Mouse (Mus musculus) liver (tissue): ENCODE data around the gene Nfs1.
"Not testable (repeated sequence)": the region's sequence is repeated elsewhere in the genome, so short reads cannot be mapped to it uniquely, and the experiment has no call there.

Experiments used
- DNase-seq: peaks from one replicate; pipeline ENCODE4 v3.0.0-alpha.2; 2020; ENCODE audit warnings: mixed read lengths

The Nfs1 gene

DNA sequence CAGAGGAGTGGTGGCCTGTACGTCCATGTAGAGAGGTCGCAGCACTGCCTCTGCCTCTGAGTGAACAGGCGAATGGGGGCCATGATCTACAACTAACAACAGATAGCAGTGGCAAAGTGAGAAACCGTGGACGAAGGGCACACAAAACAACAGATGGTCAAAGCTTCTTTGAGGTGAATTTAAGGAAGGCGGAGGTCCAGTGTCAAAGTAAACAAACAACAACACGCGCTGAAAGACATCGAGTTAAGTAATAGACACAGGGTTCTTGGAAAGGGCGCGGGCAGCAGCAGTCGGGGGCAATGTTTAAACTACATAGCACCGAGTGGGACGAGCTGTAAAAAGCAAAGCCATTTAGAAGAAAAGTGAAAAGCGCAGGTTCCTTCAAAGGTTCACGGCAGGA lies 619 bp downstream of the Nfs1 start:
- peak; percentile 17 for DNase-seq

DNA sequence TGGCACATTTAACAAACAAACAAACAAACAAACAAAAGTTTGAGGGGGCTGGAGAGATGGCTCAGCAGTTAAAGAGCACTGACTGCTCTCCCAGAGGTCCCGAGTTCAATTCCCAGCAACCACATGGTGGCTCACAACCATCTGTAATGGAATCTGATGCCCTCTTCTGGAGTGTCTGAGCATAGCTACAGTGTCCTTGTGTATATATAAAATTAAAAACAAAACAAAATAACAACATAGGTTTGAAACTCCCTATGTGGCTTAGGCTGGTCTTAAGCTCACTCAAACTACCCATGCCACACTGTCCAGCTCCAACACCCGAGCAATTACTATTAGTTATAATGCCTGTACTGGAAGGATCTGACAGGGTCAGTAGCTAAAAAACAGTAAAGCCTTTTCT lies 1.2 kb downstream of the Nfs1 start:
- no peak for DNase-seq

DNA sequence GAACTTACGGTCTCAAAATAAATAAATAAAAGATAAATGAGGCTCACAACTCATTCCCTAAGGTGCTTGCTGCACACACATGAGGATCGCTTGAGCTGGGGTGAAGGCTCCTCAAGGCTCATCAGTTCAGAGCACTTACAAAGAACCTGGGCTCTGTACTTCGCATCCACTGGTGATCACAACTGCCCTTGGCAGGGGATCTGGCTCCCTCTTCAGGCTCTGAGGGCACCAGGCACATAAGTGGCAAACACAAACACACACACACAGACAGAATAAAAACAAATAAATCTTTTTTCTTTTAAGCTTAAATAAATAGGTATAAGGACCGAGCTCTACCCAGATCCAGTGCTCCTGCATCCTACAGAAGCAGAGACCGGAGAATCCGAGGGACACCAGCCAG lies 8.3 kb downstream of the Nfs1 start:
- no peak for DNase-seq

- DNase-seq, result no peak
Measured at GRCm38 (mm10) chr2:156134161-156134560, 9.8 kb downstream of the Nfs1 start.

- no peak for DNase-seq
Measured at GRCm38 (mm10) chr2:156126992-156127391, 17.0 kb downstream of the Nfs1 start, which contains the start of gene Gm28036. TSS of gene Gm28036 (minus strand) at chr2:156127092.

DNA sequence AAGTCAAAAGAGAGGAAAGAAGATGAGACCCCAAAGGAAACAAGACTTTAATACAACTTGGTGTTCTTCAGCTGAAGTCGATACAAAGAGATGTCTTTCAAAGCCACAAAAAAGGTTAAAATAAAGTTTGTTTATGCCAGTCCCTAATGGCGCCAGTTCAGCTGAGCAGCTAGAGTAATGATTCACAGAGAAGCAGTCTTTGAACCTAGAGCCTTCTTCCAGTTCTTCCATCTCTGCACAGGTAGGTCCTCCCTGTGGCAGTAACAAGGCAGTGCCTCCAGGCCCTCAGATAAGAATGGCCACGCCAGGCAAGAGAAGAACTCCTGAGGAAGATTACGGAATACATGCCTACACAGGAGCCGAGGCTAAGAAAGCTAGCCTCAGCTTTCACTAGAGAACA lies 20.3 kb downstream of the Nfs1 start:
- DNase-seq, result no peak

- no peak for DNase-seq
Measured at GRCm38 (mm10) chr2:156119566-156119965, 24.4 kb downstream of the Nfs1 start.

DNA sequence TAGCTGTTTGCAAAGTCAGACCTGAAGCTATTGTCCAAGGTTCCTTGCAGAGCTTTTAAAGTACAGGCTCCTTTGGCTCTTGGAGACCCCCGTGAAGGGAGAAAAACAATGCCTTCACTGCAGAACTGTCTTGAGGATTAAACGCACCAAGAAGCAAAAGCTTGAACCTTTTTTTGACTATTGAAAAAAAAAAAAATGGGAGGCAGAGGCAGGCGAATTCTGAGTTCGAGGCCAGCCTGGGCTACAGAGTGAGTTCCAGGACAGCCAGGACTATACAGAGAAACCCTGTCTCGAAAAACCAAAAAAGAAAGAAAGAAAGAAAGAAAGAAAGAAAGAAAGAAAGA lies 31.9 kb downstream of the Nfs1 start:
- not testable (repeated sequence) for DNase-seq

DNA sequence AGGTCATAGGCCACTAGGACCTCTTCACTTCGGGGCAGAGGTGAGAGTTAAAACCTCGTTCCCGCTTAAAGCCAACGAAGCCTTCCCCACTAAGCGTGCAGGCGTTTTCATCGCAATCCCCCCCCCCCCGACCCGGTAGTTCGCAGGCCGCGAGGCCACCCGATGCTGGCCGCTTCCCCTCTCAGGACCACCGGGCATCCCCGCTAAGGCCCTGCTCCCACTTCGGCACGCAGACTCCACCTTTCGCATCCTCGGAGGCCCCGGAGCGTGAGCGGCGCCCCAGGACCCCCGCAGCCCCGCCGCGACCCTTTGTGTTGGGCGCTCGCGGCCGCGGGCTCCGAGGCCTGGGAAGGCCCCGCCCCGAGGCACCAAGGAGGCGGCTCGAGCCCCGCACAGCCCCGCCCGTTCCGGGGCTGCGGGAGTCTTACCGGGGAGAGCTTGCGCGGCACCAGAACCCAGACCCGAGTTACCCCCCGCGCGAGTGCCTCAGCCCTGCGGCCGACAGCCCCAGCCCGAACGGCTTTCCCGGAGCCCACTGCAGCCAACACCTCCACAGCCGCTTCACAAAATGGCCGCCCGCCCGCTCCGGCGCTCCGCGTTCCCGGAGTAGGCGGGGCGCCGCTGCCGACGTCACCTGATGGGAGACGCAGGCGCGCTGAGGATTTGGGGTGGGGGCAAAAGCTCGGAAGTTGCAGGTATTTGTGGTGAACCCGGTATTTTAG lies 32.5 kb downstream of the Nfs1 start, which contains the start of the genes Cpne1 and Rbm12:
TSS of gene Cpne1 (minus strand) at position 608 of the 722 bp plus-strand sequence.
TSS of gene Rbm12 (minus strand) at position 621 of the 722 bp plus-strand sequence.
- peak; percentile 91 for DNase-seq

GRCm38 (mm10) chr2:156110627-156111357 lies 33.2 kb downstream of the Nfs1 start:
- peak; percentile 48 for DNase-seq

- no peak for DNase-seq
Measured at GRCm38 (mm10) chr2:156091926-156092325, 52.1 kb downstream of the Nfs1 start.

DNA sequence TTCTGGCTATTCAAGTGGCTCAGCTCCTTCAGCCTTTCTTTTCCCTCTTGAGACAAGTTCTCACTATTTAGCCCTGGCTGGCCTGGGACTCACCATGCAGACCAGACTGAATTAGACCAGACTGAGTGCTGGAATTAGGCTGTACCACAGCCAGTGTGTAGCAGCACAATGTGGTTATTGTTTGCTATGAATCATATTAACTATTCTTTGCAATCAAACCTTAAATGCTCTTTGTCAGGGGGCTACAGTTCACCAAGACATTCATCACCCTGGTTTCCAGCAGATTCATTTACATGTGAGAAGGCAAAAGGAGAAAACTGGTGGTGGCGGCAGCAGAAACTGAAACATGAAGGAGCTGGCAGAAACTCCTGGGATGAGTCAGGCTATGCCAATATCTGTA lies 54.2 kb downstream of the Nfs1 start:
- DNase-seq, result no peak

DNA sequence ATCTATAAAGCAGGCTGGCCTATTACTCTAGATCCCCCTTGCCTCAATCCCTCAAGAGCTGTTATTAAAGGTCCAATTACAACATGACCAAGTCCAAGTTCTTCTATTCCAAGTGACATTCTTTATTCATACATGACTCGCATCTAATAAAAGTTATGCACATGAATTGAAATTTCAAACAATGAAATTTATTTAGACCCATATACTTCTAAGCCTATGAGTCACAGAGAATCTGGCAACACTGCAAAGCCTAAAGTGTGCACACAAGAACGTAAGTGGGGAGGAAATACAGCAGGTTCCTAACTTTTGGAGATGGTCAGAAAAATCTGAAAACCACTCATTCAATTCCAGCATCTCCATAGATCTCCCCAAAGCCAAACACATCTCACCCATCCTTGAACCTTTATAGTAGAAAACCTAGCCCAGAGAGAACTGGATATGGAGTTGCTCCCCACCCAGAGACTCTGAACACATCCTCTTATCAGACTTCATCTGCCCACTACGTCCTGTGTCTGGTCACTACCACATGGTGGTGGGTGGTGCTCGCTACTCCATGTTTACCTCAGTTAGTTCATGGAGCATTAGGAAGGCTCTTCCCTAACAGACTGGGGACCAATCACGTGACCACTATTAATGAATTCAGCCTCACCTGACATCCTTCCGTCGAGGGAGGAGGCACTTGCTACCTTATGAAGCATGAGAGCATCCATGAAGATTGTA lies 56.4 kb downstream of the Nfs1 start:
- DNase-seq, result no peak

DNA sequence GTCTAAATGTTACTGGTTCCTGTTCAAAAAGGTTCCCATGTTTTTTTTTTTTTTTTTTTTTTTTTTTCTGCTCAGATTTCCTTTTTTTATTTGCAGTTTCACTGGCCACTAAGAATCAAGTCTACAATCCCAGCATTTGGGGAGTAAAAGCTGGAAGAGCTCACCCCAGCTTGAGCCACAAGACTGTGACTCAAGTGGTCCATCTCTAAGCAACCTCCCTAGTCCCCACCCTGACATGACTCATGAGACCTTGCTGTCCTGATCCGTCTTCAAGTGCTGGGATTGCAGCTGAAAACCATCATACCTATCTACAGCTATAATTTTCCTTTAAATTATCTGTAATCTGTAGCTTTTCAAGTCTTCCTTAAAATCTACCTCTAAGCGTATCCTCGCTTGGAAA lies 59.4 kb downstream of the Nfs1 start:
- no peak for DNase-seq

DNA sequence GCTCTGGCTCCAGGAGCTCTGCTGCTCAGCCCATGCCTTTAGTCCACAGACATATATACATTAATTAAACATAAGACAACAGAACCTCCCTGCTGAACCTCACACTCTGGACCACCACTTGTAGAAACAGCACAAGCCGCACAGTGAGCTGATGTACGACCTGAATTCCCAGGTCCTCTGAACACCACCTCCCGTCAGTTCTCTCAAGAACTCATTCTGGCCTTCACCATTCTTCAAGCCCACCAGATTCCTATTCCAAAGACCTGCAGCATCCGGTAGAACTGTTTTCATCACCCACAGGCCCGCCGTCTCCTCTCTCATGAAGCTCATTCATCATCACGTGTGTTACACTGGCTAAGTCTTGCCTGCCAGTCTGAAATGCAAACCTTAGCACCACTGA lies 63.6 kb downstream of the Nfs1 start:
- DNase-seq, result no peak

GRCm38 (mm10) chr2:156079674-156080073 lies 64.3 kb downstream of the Nfs1 start:
- DNase-seq, result no peak

GRCm38 (mm10) chr2:156079183-156079560 lies 64.8 kb downstream of the Nfs1 start:
- no peak for DNase-seq

DNA sequence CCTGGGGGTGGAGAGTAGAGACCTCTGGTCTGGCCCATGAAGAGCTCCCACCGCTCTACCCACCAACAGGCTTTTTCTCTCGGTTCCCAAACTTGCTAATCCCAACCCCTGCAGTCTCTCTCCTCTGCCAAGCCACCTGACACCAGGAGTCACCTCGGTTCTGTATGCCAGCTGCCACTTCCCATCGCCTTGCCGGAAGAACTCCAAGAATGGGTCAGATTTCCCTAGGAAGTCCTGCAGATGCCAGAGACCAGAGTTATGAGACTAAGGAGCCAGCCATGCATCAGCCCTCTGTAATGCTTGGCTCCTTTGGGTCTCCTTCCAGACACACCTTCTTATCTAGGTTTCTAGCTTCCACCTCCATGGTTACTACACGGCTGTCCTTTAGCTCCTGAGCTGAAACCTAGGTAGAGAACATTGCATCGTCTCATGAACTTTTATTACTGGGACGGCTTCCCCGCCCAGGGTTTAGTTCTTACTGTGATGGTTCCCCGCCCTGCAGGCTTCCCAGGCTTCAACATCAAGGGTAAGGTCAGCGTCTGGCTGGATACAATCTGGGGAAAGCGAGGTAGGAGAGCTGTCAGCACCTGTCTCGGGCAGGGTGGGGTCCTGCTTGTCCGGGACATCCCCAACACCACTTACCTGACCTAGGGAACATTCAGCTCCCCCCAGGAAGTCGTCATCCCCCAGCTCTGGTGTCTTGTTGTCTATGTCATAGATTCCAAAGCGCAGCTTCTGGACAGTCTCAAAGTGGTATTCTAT lies 65.4 kb downstream of the Nfs1 start:
- no peak for DNase-seq

- DNase-seq, result no peak
Measured at GRCm38 (mm10) chr2:156077461-156077860, 66.5 kb downstream of the Nfs1 start.

DNA sequence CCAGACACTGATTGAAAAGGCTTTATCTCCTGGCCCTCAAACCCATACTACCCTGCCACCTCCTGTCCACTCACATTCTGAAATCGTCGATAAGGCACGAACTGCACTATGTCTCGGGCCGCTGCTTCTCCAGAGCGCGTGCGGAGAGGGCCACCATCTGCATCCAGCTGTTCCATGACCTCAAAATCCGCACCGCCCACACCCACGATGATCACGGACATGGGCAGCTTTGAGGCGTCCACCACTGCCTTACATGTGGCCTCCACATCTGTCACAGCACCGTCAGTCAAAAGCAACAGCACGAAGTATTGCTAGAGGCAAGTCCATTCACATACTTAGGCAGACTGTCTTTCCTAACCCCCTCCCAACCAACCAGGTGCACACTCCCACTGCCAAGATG lies 70.3 kb downstream of the Nfs1 start:
- DNase-seq, result no peak
